Mouse (Mus musculus) stomach, postnatal 0 days (tissue): ENCODE measurements at regions not wholly inside any gene's neighbourhood (a gene's known extent, or its start where the extent isn't known, plus 50 kb on each side); places are given as distances from the start of the nearest gene placed in this dataset.

Source experiments
- CTCF ChIP-seq: IDR thresholded peaks from 2 replicates; pipeline ENCODE4 v1.5.1; 2016; ENCODE audit warnings: antibody characterized with exemption, low read depth, mild to moderate bottlenecking, moderate library complexity
- EP300 ChIP-seq: optimal IDR thresholded peaks from 2 replicates; pipeline ENCODE3; 2016; ENCODE audit warnings: antibody characterized with exemption

- peak; percentile 45 for TF ChIP-seq CTCF
- no peak for TF ChIP-seq EP300
These were observed 133.3 kb upstream of the Mageb4 start for GRCm38 (mm10) chrX:86438238-86438637.
